Mouse (Mus musculus) cortical plate, adult 2 months (tissue): ENCODE results near the gene Mrpl20.

ENCODE experiments used
- CTCF ChIP-seq: fragments of 200-500 bp; IDR thresholded peaks from 2 replicates; pipeline ENCODE4 v1.5.1; 2011; ENCODE audit warnings: mild to moderate bottlenecking, control low read depth, low read length; ENCODE audit not compliant: insufficient read depth; ENCODE audit errors: extremely low read depth
- POLR2A ChIP-seq: fragments of 200-500 bp; IDR thresholded peaks from 2 replicates; pipeline ENCODE4 v1.6.1; 2011; ENCODE audit warnings: mild to moderate bottlenecking, low read length, control low read depth; ENCODE audit not compliant: insufficient read depth; ENCODE audit errors: extremely low read depth

- TF ChIP-seq POLR2A (no peak), CTCF (no peak)
Observed at GRCm38 (mm10) chr4:155817533-155817932, 14.9 kb downstream of the Mrpl20 start.
